8 mouse cellular contexts compared by ENCODE assay signal in the genomic region with DNA sequence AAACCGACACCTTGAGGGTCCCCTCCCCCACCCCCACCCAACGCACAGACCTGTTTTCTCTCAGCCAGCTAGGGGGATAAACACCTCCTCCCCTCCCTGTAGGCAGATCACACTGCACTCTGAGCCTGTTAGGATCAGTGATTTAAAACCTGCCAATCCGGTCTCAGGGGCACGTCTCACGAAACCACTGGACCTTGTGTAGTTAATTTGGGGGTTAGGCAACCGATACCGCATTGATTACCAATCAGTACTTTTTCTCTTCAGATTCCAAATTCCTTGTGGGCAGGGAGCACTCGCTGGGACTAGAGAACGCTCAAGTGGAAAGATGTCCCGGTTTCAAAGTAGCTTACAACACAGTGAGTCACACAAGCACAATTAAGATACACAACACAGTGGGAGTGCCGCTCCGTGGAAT.
A peak's percentile ranks its signal among the peaks of the same experiment; 100 is the strongest.
DNase-seq lines count a peak whose midpoint lies in the region; ATAC-seq and TF ChIP-seq lines count a peak whose summit lies in the region.

No protein-coding gene starts in this region.

- no peak for TF ChIP-seq CTCF in ES-Bruce4 (IDR thresholded peaks at IDR 0.05; ENCODE audit: low read depth, low read length)
- no peak for TF ChIP-seq CTCF in liver, embryonic 14.5 days (IDR thresholded peaks at IDR 0.05; ENCODE audit: low read depth)

- no peak for DNase-seq in heart, embryonic 10.5 days (ENCODE audit: low spot score)
- no peak for DNase-seq in heart, postnatal 14 days
- DNase-seq in forebrain, embryonic 14.5 days (ENCODE audit: low spot score) = no peak
- DNase-seq in liver, embryonic 14.5 days (ENCODE audit: low read depth in 3 of 3, low spot score in 3 of 3) = no peak
- no peak for DNase-seq in right cerebral cortex, adult 2 months (ENCODE audit: low spot score in 2 of 2)
- no peak for DNase-seq in T-cell, adult 2 months (ENCODE audit: low spot score)
- DNase-seq in layer of hippocampus, adult 11-12 months (ENCODE audit: low spot score) = no peak

- peak overlapping the region; percentile 93 for H3K4me3 ChIP-seq in heart, embryonic 10.5 days
- peak overlapping the region; percentile 86 for H3K4me3 ChIP-seq in ES-Bruce4 (ENCODE audit: low read depth, low read length)
- H3K4me3 ChIP-seq in forebrain, embryonic 14.5 days (ENCODE audit: low read depth, low read length) = peak overlapping the region; percentile 74
- H3K4me3 ChIP-seq in liver, embryonic 14.5 days (ENCODE audit: insufficient read depth in 1 of 2, low read depth in 2 of 2, low read length in 2 of 2) = peak overlapping the region; percentile 59 to 68

- H3K27ac ChIP-seq in heart, embryonic 10.5 days = peak overlapping the region; percentile 94
- H3K27ac ChIP-seq in ES-Bruce4 (ENCODE audit: insufficient read depth, low read length) = no peak overlapping the region
- no peak overlapping the region for H3K27ac ChIP-seq in forebrain, embryonic 14.5 days (ENCODE audit: low read depth, low read length)
- no peak overlapping the region for H3K27ac ChIP-seq in liver, embryonic 14.5 days

- intact Hi-C loops in heart, postnatal 14 days (cut with DNase I) = loop anchor here (2.0 to 5.0 kb wide), 6 partner anchors 19 to 105 kb away; no protein-coding TSS in a partner anchor

- H3K36me3 ChIP-seq in heart, embryonic 10.5 days = no peaks in the 10 kb centered on the region
- no peaks in the 10 kb centered on the region for H3K36me3 ChIP-seq in ES-Bruce4 (ENCODE audit: control insufficient read depth, insufficient read depth, low read length, poor library complexity, severe bottlenecking)
- H3K36me3 ChIP-seq in forebrain, embryonic 14.5 days (ENCODE audit: control insufficient read depth, insufficient read depth, low read length) = no peaks in the 10 kb centered on the region
- no peaks in the 10 kb centered on the region for H3K36me3 ChIP-seq in liver, embryonic 14.5 days (replicated peaks; ENCODE audit: control insufficient read depth, insufficient read depth, low read depth)

- peaks cover 33% of the 10 kb centered on the region for H3K4me1 ChIP-seq in heart, embryonic 10.5 days
- H3K4me1 ChIP-seq in ES-Bruce4 (ENCODE audit: control insufficient read depth, insufficient read depth, low read length) = no peaks in the 10 kb centered on the region
- 0 out of 2 replicates have a peak, but pooled peaks cover 3% of the 10 kb centered on the region for H3K4me1 ChIP-seq in forebrain, embryonic 14.5 days (ENCODE audit: control insufficient read depth, insufficient read depth, low read length)
- peaks cover 0 to 10% of the 10 kb centered on the region in 2 experiments; a peak in 2 of 4 replicates for H3K4me1 ChIP-seq in liver, embryonic 14.5 days (replicated peaks; ENCODE audit: control insufficient read depth in 2 of 2, insufficient read depth in 2 of 2, low read length in 1 of 2)

- H3K9me3 ChIP-seq in heart, embryonic 10.5 days = no peaks in the 10 kb centered on the region
- no peaks in the 10 kb centered on the region for H3K9me3 ChIP-seq in ES-Bruce4 (replicated peaks; ENCODE audit: control insufficient read depth, insufficient read depth, low read length, poor library complexity, severe bottlenecking)
- no peaks in the 10 kb centered on the region for H3K9me3 ChIP-seq in forebrain, embryonic 14.5 days (replicated peaks; ENCODE audit: control insufficient read depth, low read length)
- H3K9me3 ChIP-seq in liver, embryonic 14.5 days (ENCODE audit: control insufficient read depth, low read length) = no peaks in the 10 kb centered on the region

- no peak; the same call in 1 of the 2 replicates for ATAC-seq in forebrain, embryonic 14.5 days
- ATAC-seq in liver, embryonic 14.5 days (ENCODE audit: insufficient read depth) = no peak

- WGBS in heart, embryonic 10.5 days = 2% methylated on average over 12 of the region's 12 CpGs
- WGBS in forebrain, embryonic 14.5 days = under 1% methylated on average over 12 of the region's 12 CpGs
- WGBS in liver, embryonic 14.5 days (ENCODE audit: insufficient replicate concordance) = 4% methylated on average over 12 of the region's 12 CpGs

- H3K9ac ChIP-seq in ES-Bruce4 (ENCODE audit: low read depth, poor library complexity, severe bottlenecking) = peak overlapping the region; percentile 72
- H3K9ac ChIP-seq in forebrain, embryonic 14.5 days (ENCODE audit: low read length) = peak overlapping the region; percentile 72; the same call in 1 of the 2 replicates
- H3K9ac ChIP-seq in liver, embryonic 14.5 days (replicated peaks) = no peak overlapping the region

- peak overlapping the region; percentile 94 for H3K4me2 ChIP-seq in forebrain, embryonic 14.5 days (ENCODE audit: low read length)
- peak overlapping the region; percentile 67 for H3K4me2 ChIP-seq in liver, embryonic 14.5 days (ENCODE audit: low read depth)

- H3K27me3 ChIP-seq in heart, embryonic 10.5 days (ENCODE audit: insufficient read depth, poor library complexity, severe bottlenecking) = peaks cover 11% of the 10 kb centered on the region; the same call in 1 of the 2 replicates
- no peaks in the 10 kb centered on the region for H3K27me3 ChIP-seq in ES-Bruce4 (ENCODE audit: control insufficient read depth, insufficient read depth, low read length, poor library complexity, severe bottlenecking)
- peaks cover 13% of the 10 kb centered on the region; the same call in 1 of the 2 replicates for H3K27me3 ChIP-seq in forebrain, embryonic 14.5 days (replicated peaks; ENCODE audit: control insufficient read depth, insufficient read depth, low read length)
- H3K27me3 ChIP-seq in liver, embryonic 14.5 days (ENCODE audit: control insufficient read depth, insufficient read depth, low read length) = peaks cover 44% of the 10 kb centered on the region

- no peak for TF ChIP-seq POLR2A in ES-Bruce4 (IDR thresholded peaks at IDR 0.05; ENCODE audit: insufficient read depth, low read length)

- no peak for TF ChIP-seq EP300 in ES-Bruce4 (IDR thresholded peaks at IDR 0.05; ENCODE audit: insufficient read depth, low read depth, low read length)
- TF ChIP-seq EP300 in liver, embryonic 14.5 days (IDR thresholded peaks at IDR 0.05; ENCODE audit: low read depth) = no peak
